Mouse (Mus musculus): ENCODE data around the gene Il17d.

The Il17d gene

DNA sequence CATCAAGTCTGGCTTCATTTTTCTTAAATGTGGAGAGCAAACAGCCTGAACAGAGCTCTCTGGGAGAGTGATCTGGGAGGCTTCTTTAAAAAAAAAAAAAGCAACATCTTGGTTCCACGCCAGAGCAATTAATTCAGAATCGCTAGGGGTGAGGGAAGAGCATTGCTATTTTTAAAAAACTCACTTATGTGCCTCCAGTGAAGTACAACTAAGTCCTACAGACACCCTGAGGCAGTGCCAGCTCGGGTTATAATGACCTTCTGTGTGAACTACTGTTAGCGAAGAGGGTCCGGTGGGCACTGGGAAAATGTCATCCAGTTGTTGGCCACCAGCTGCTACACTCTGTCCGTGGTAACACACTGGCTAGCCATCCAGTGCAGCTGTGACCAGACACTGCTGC is 11.1 kb downstream of the Il17d start:
- in situ Hi-C loops (cut with MboI), result no loop called here

DNA sequence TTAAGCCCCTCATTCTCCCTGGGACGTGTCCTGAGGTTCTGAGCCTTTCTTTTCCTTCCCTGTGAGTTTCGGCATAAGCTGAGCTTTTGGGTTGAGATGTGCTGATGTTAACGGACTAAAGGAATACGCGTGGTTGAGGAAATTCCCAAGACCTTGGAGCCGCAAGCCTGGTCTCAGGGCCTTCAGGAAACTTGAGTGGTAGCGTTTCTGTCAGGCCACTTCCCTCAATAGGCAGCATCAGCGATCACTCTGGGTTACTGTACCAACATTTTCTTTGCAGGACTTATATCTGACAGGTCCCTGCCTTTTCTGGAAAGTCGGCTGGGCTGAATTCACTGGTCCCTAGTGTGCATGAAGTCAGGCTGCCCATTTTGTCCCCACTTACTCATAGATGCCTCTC is 12.2 kb downstream of the Il17d start:
- in situ Hi-C loops (cut with MboI), result no loop called here

DNA sequence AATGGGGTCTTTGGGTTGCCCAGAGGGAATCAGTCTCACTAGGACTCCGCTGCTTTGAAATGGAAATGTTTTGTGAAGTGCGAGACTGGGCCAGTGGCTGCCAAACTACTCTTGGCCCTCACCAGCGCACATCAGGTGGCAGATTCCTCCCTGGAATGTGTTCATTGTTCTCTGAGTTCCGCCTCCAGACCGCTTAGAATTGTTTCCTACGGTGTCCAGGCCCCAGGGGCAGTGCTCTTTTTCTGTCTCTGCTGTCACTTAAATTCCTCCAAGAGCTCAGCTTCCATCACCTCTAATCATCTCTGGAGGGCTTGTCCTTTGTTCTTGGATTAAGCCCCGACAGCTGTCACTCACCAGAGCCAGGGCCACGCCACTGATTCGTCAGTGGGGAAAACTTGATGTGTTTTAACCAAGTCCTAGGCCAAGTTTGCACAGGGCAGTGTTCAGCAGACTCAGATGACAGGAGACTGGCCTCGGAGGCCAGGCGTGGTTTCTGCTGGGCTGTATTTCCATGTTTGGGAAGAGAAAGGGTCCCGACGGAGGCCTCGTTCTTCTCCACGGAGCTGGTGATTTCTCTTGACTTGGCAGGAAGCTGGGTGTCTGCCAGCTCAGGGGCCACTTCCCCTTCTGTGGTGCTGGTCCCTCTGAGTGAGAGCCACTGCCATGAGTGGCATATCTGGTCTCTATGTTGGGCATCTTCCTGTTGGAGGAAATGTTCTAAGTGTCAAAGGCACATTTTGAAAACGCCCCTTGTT is 12.9 kb downstream of the Il17d start:
- in situ Hi-C loops (cut with MboI), result no loop called here

DNA sequence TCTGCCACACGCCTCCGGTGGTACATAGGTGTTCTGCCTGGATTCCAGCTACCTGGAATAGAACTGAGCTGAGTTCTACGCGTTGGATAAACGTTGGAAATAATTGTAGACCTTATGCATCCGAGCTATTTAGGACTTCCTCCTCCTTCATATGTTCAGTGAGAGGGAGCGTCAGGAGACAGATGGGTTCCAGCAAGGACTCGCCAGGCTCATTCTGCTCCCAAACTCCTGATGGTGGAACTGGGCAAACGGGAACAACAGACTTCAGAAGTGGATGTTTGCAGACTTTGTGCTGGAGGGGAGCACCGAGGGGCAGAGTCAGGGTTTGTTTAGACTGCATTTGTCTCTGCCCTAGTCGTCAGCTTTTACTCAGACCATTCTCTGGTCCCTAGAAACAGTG is 16.1 kb downstream of the Il17d start:
- in situ Hi-C loops (cut with MboI), result no loop called here

DNA sequence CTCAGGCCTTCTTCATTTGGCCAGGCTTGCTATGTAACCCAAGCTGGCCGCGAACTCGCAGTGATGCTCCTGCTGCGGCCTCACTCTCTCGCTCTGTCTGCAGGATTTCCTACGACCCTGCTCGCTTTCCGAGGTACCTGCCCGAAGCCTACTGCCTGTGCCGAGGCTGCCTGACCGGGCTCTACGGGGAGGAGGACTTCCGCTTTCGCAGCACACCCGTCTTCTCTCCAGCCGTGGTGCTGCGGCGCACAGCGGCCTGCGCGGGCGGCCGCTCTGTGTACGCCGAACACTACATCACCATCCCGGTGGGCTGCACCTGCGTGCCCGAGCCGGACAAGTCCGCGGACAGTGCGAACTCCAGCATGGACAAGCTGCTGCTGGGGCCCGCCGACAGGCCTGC is 17.7 kb downstream of the Il17d start:
- in situ Hi-C loops (cut with MboI), result no loop called here

DNA sequence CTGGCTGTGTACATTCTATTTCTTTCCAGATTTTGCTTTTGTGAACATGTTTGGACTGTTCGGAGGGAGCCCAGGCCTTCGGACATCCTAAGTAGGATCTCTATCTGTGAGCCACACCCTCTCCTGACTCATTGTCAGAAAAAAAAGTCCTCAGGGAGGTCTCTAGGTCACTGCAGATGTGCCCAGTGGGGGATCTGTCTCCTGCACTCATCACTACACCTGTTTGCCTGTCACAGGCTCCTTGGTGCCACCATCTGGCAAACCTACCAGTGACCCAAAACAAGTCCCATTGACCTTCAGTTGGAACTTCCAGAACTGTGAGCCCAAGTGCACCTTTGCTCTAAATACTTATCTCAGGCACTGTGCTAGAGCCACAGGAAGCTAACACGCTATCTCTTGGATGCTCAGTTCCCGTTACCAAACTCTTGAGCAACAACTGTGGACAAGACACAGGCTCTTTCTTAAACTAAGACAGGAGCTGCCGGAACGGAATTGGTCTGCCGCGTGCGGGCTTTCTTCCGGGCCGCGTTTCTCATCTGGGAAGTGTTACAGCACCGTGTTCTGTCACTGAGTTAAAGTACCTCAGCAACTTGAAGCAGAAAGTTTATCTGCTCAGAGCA is 19.0 kb downstream of the Il17d start:
- in situ Hi-C loops (cut with MboI), result no loop called here

DNA sequence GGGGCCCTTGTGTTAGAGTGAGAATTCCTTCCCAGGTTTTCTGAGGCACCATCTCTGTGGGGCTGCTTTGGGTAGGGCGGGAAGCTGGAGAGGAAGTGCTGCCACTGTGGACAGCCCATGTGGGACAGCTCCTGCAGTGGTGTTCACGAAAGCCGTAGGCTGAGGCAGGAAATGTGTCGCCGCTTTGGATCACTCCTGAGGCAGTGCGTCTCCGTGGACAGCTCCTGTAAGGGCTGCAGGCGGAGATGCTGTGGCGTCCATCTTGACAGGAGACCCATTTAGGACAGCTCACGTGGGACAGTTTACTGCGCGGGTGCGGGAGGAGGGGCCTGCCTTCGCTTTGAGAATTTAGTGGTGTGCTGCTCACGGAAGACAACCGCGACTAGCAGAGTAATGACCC is 20.9 kb downstream of the Il17d start:
- in situ Hi-C loops (cut with MboI), result no loop called here

DNA sequence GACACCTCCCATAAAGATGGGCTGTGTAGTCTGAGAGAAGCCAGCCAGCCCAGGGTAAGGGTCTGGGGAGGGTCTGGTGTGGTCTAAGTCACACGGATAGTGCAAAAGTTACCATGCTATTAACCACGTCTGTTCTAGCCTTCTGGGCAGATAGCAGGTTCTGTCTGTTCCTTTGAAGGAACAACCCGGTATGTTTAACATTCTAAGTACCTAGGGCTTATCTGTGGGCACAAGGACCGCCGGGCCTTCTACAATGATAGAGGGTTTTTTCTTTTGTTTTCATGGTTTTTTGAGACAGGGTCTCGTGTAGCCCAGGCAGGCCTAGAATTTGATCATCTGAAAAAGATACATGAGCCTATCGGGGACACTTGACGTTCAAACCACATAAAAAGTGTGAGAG is 21.6 kb downstream of the Il17d start:
- in situ Hi-C loops (cut with MboI), result no loop called here

DNA sequence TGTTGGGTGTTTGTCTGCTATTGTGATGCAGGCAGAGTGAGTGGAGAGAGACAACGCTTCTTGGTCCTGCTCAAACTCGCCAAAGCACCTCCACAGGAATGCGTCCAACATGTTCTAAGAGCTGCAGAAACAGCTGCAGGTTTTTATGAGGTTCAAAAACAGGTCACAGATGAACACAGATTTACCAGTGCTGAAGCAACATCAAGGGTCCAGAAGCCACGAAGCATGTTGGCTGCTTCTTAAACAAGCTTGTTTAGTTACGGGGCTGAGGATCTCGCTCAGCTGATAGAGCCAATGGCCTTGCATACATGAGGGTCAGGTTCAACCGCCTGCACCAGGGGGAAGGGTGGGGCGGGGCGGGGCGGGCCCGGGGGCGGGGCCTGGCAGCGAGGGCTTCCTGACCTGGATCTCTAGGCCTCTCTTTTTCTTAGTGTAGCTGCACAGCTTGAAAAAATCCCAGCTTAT is 22.0 kb downstream of the Il17d start:
- in situ Hi-C loops (cut with MboI), result no loop called here

DNA sequence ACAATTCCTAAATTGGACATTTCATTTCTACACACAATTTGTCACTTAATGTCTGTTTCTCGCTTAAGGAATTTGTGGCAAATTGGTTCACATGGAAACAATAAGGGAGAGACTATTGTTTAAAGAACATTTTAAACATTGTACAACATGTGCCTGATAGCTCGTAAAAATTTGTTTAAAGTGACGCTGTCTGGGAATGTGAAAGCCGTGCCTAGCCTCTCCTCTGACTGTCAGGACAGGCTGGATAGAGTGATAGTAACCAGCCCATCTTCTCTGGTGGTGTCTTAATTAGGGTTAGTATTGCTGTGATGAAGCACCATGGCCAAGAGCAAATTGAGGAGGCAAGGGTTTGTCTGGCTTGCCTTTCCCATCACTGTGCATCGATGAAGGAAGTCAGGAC is 22.5 kb downstream of the Il17d start:
- in situ Hi-C loops (cut with MboI), result no loop called here

DNA sequence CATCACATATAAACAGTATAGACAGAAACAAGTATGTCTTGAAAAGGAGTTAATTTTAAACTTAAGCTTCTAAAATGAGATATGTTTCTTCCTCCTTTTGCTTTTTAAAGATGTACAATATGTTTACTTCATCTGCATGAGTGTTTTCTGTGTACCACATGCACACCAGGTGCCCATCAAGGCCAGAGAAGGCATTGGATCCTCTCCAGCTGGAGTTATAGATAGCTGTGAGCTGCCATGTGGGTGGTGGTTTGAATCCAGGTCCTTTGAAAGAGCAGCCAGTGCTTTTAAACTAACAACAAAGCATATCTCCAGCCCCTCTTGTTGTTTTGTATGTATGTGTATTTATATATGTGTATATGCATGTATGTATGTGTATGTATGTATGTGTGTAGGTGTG is 28.4 kb downstream of the Il17d start:
- in situ Hi-C loops (cut with MboI), result no loop called here

DNA sequence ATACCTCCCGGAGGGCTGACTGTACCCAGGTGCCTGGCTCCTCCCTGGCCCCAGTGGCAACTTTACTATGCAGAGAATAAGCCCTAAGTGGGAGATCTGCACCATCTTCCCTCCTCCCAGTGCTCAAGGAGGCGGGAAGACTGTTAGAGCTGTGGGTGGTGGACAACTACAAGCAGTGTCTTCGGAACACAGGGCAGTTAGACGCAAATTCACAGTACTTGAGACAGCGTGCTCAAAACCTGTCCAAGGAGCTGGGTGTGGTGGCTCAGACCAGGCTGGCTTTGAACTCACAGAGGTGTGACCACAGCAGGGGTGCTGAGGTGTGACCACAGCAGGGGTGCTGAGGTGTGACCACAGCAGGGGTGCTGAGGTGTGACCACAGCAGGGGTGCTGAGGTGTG is 29.9 kb downstream of the Il17d start:
- in situ Hi-C loops (cut with MboI), result no loop called here

DNA sequence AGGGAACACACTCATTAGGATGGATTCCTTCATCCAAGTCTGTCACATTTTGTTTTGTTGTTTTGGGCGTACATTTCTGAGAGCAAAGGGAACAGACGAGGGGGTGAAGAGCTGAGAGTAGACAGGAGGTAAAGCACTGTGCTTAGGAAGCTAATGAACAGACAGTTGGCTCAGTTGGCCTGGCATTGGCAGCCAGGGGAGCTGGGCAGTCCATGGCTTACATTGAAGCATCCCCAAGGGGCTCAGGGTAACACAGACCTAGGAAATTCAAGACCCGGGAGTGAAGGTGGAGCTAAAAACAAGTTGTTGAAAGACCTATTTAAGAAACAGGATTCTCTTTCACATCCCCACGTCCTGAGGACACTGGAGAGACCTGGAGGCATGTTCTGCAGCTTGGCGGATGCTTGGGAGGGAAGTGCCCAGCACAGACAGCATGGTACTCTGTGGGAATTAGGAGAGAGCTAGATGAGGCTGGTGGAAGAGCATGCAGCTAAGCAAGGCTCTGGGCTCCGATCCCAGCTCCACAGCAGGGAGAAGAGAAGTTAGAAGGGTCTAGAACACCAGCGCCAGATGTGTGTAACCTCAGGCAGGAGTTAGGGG is 31.0 kb downstream of the Il17d start:
- in situ Hi-C loops (cut with MboI), result no loop called here

DNA sequence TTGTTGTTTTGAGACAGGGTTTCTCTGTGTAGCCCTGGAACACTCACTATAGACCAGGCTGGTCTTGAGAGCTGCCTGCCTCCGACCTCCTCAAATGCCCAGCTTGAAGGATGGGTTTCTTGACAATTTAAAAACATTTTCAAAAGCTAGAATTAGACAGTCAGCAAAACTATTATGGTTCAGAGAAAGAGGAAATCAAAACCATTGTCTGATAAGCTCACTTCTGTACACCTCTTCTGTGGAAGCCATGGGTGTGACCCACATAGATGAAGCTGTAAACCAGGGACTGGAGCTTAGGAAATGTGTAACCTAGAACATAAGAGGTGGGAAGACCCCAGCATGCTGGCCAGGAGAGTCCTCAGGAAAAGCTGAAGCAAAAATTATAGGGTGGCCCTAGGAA is 32.3 kb downstream of the Il17d start:
- in situ Hi-C loops (cut with MboI), result no loop called here

DNA sequence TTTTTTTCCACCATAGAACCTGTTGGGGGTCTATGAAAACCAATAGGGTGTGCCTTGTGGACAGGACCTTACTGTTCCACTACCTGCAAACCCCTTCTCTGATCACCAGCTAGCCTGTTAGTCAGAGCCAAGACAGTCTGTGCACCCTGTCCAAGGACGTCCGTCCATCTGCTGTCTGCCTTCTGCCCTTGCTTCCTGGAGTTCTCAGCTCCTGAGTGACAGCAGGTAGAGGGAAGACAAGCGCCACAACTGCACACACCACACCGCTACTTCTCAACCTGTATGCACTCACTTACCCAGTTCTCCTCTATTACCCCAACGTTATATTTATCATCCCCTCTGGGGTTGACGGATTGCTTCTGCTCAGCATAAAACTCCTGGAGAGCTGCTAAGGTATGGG is 41.0 kb downstream of the Il17d start:
- in situ Hi-C loops (cut with MboI), result no loop called here

DNA sequence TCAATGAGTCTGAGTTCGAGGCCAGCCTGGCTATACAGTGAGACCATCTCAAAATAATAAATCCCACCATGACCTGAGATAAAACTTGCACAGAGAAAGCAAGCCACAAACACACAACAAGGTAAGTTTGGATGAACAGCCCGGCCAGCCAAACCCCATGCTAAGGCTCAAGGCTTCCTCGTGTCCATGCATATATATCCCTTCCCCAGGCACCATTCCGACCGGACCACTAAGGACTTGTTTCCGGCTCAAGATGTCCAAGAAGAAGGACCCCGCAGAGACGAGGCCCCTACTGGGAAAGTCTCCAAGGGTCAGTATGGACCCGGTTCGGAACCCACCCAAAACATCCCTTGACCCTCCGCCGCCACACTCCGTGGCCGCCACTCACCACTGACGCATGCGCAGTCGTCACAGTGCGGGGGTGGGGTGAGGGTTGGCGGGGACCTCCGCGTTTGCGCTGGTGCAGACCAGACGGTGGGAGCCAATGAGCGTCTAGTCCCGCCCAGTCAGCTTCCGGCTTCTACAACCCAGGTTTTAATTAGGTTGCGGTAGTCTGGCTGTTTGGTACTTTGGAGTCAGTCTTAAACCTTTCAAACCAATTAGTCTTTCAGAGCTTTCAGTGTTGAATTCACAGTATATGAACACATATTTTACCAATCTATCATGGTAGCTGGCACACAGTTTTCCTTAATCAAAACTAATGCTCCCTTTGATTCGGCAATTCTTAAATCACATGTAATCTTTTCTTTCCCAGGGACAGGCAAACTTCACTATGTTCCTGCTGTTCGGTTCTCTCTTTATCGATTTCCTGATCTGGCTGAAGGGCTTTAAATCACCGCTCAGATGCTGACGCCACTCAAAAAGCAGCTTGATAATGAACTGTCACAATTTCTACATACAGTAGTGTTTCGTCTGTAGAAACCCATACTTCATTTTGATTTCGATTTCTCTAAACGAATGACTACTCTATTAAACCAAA is 46.9 kb downstream of the Il17d start, which contains the start of gene Eef1akmt1:
TSS of gene Eef1akmt1 (minus strand) at position 458 of the 979 bp plus-strand sequence.
- in situ Hi-C loops (cut with MboI), result no loop called here

DNA sequence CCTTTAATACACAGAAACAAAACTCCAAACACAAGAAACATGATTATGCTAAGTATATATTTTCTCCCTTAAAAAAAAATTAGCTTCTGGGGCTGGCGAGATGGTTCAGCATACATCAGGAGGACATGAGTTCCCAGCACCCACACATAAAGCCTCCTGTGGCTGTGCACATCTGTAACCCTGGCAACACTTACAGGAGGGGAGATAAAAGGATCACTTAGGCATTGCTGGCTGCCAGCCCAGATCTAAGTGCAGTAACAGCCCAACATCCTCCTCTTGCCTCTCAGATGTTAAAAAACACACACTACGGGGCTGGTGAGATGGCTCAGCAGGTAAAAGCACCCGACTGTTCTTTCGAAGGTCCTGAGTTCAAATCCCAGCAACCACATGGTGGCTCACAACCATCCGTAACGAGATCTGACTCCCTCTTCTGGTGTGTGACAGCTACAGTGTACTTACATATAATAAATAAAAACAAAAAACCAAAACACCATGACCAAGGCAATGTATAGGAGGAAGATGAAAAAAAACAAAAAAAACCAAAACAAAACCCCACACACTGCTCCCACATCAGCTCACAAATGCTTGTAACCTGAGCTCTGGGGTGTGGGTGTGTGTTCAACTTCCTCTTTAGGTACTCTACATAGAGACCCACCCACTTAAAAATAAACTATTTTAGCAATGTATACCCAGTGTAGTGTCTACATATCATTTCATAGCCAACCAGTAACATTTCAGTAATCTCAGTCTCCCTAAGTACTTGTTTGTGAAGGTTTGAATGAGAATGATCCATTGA is 50.4 kb downstream of the Il17d start:
- in situ Hi-C loops (cut with MboI), result no loop called here

DNA sequence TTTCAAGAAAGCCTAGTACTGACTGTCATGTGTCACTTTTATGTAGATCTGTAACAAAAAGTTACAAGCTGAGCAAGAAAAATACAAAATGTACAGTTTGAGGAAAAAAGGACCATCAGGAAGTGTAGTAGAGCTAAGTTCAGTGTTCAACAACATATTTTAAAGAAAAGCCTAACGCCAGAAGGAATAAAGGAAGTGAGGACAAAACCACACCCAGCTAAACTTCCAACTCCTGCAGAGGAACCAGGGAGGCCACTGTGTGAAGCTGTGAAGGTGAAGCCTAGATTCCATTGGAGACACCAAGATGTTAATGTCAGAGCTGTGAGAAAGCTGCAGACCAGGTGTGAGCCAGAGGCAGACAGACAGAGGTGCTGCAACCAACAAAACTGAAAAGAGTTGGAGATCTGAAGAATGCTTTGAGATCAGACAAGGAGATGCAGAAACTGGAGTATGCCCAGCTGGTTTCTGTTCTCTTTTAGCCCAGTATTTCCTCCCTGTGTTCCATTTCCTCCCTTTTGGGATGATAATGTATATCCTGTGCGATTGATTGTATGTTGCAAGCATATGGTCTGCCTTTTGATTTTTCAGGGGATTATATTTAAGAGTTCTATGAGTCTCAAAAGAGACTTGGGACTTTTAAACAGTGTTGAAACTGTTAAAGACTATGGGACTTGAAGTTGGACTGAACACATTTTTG is 51.9 kb downstream of the Il17d start:
- in situ Hi-C loops (cut with MboI), result no loop called here

DNA sequence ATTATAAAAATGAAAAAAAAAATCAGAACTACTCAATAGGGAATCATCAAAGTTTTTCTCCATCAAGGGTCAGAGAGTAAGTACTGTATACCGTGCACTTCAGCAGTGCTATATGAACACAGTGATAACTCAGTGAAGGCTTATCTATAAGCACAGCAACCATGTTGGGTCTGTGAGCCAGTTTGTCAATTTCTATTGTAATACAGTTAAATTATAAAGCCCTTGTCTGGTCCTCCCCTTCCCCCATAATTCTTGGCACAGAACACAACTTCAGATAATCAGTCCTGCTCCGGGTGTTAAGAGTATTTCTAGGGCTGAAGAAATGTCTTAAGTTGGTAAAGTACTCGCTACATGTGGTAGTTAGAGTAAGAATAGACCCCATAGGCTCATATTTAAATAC is 67.3 kb downstream of the Il17d start:
- in situ Hi-C loops (cut with MboI), result no loop called here
